Mouse (Mus musculus): ENCODE measurements around the gene Vegfa. TPM values are rescaled to one million over a fixed set of nuclear protein-coding genes. Genes with fewer than 3 reads are reported as not detected.

The Vegfa gene
- polyA plus RNA-seq, 1 experiment = 177 TPM

DNA sequence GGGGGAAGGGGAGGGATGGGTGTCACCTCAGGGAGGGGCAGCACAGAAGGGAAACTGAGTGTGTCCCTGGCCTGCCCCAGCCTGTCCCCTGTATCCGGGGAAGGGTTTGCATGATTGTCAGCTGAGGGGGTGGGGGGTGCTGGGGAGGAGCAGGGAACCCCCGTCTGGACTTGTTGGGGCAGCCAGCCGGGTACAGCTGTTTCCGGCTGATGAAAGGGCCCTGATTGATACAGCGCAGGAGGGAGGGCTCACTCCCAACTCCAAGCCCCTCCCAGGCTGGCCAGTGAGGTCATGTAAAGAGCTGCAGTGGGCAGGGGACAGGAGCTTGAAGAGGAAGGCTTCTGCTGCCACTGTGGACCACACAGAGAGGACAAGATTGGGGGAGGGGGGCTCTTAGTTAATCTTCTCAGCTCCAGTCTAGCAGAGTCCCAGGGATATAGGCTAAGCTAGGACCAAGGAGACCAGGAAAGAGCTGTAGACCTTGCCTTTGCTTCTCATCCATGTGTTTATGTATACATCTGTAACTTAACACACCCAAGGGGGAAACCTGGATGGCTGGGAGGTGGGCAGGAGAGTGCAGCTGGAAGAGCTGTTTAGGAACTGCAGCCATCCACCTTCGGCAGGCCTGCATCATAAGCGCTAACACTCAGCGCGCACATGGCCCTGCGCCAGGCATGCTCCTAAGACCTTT, 31.3 kb upstream of the Vegfa start:
- Histone ChIP-seq H3K36me3 (ENCODE audit: control insufficient read depth, insufficient read depth, low read length) (no peaks in the 10 kb centered on the region), H3K27ac (ENCODE audit: insufficient read depth, low read depth, low read length) (no peak overlapping the region), H3K4me3 (ENCODE audit: low read depth, low read length) (no peak overlapping the region), H3K4me1 (ENCODE audit: control insufficient read depth, insufficient read depth, insufficient read length, low read length) (peaks cover 11% of the 10 kb centered on the region), H3K27me3 (ENCODE audit: control insufficient read depth, insufficient read depth, low read length) (no peaks in the 10 kb centered on the region)
- TF ChIP-seq CTCF (IDR thresholded peaks at IDR 0.05; ENCODE audit: extremely low read depth, insufficient read length, insufficient replicate concordance, low read depth, low read length) = no peak
- TF ChIP-seq POLR2A (IDR thresholded peaks at IDR 0.05; ENCODE audit: low read depth, low read length) = no peak
- 31% methylated on average over 10 of the region's 10 CpGs for WGBS

- H3K27me3 ChIP-seq (ENCODE audit: control insufficient read depth, insufficient read depth, low read length) = no peaks in the 10 kb centered on the region
- H3K4me3 ChIP-seq (ENCODE audit: low read depth, low read length) = no peak overlapping the region
- TF ChIP-seq CTCF (IDR thresholded peaks at IDR 0.05; ENCODE audit: extremely low read depth, insufficient read length, insufficient replicate concordance, low read depth, low read length) (no peak), POLR2A (IDR thresholded peaks at IDR 0.05; ENCODE audit: low read depth, low read length) (no peak)
- peaks cover 11% of the 10 kb centered on the region for H3K4me1 ChIP-seq (ENCODE audit: control insufficient read depth, insufficient read depth, insufficient read length, low read length)
- no peaks in the 10 kb centered on the region for H3K36me3 ChIP-seq (ENCODE audit: control insufficient read depth, insufficient read depth, low read length)
- WGBS = 53% methylated on average over 3 of the region's 3 CpGs
- no peak overlapping the region for H3K27ac ChIP-seq (ENCODE audit: insufficient read depth, low read depth, low read length)
These were observed 28.1 kb upstream of the Vegfa start for GRCm38 (mm10) chr17:46060253-46060652.

- H3K4me1 ChIP-seq (ENCODE audit: control insufficient read depth, insufficient read depth, insufficient read length, low read length) = peaks cover 11% of the 10 kb centered on the region
- WGBS = 36% methylated on average over 15 of the region's 15 CpGs
- no peaks in the 10 kb centered on the region for H3K27me3 ChIP-seq (ENCODE audit: control insufficient read depth, insufficient read depth, low read length)
- no peaks in the 10 kb centered on the region for H3K36me3 ChIP-seq (ENCODE audit: control insufficient read depth, insufficient read depth, low read length)
- TF ChIP-seq CTCF (IDR thresholded peaks at IDR 0.05; ENCODE audit: extremely low read depth, insufficient read length, insufficient replicate concordance, low read depth, low read length) = no peak
- no peak for TF ChIP-seq POLR2A (IDR thresholded peaks at IDR 0.05; ENCODE audit: low read depth, low read length)
- no peak overlapping the region for H3K4me3 ChIP-seq (ENCODE audit: low read depth, low read length)
- no peak overlapping the region for H3K27ac ChIP-seq (ENCODE audit: insufficient read depth, low read depth, low read length)
These were observed 27.2 kb upstream of the Vegfa start for GRCm38 (mm10) chr17:46059226-46059825.

- no peak for TF ChIP-seq CTCF (IDR thresholded peaks at IDR 0.05; ENCODE audit: extremely low read depth, insufficient read length, insufficient replicate concordance, low read depth, low read length)
- no peak for TF ChIP-seq POLR2A (IDR thresholded peaks at IDR 0.05; ENCODE audit: low read depth, low read length)
- Histone ChIP-seq H3K27ac (ENCODE audit: insufficient read depth, low read depth, low read length) (no peak overlapping the region), H3K36me3 (ENCODE audit: control insufficient read depth, insufficient read depth, low read length) (no peaks in the 10 kb centered on the region), H3K27me3 (ENCODE audit: control insufficient read depth, insufficient read depth, low read length) (no peaks in the 10 kb centered on the region), H3K4me1 (ENCODE audit: control insufficient read depth, insufficient read depth, insufficient read length, low read length) (peaks cover 11% of the 10 kb centered on the region), H3K4me3 (ENCODE audit: low read depth, low read length) (no peak overlapping the region)
- 80% methylated on average over 7 of the region's 7 CpGs for WGBS
These were observed 24.1 kb upstream of the Vegfa start for GRCm38 (mm10) chr17:46056288-46056687.

DNA sequence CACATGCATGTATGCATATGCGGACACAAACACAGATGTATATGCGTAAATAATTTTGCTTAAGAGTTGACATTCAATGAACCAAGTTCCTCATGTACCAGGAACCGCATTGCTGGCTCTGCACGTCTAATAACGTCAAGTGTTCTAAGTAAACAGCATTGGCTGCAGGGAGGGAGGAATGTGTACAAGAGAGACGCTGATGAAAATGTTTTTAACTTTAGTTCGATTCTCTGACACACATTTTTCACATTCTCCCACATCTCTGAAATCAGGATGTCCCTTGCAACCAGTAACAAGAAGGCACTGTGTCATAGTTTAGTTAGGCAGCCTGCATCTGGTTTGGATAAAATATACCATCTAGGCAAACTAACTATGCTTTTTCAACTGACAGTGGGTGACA, 23.6 kb upstream of the Vegfa start:
- TF ChIP-seq CTCF (IDR thresholded peaks at IDR 0.05; ENCODE audit: extremely low read depth, insufficient read length, insufficient replicate concordance, low read depth, low read length) (no peak), POLR2A (IDR thresholded peaks at IDR 0.05; ENCODE audit: low read depth, low read length) (no peak)
- no peak overlapping the region for H3K4me3 ChIP-seq (ENCODE audit: low read depth, low read length)
- H3K27ac ChIP-seq (ENCODE audit: insufficient read depth, low read depth, low read length) = no peak overlapping the region
- peaks cover 11% of the 10 kb centered on the region for H3K4me1 ChIP-seq (ENCODE audit: control insufficient read depth, insufficient read depth, insufficient read length, low read length)
- no peaks in the 10 kb centered on the region for H3K36me3 ChIP-seq (ENCODE audit: control insufficient read depth, insufficient read depth, low read length)
- no peaks in the 10 kb centered on the region for H3K27me3 ChIP-seq (ENCODE audit: control insufficient read depth, insufficient read depth, low read length)
- WGBS = 72% methylated on average over 7 of the region's 7 CpGs

DNA sequence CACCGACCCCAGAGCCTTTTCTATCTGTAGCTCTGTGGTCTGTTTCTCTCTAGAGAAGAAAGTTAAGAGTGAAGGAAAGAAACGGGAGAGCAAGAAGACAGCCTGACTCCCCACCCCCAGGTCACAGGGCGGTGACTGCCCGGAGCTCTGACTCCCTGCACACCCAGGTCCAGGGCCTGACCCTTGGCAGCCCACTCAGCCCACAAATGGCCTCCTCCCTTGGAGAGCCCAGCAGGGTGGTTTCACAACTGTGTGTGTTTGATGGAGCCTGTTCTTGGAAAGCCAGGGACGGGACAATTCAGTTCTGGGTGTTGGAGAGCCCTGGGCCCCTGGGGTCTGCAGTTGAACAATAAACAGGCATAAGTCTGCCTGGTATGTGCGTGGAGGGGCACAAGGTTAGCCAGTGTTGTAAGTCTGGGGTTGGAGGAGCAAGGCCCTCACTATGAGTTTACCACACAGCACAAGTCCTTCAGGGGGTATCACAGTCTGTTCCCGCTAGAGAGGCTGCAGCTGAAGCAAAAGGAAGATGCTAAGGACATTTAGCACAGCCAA, 21.2 kb upstream of the Vegfa start:
- Histone ChIP-seq H3K27me3 (ENCODE audit: control insufficient read depth, insufficient read depth, low read length) (no peaks in the 10 kb centered on the region), H3K4me3 (ENCODE audit: low read depth, low read length) (no peak overlapping the region), H3K36me3 (ENCODE audit: control insufficient read depth, insufficient read depth, low read length) (no peaks in the 10 kb centered on the region), H3K27ac (ENCODE audit: insufficient read depth, low read depth, low read length) (no peak overlapping the region), H3K4me1 (ENCODE audit: control insufficient read depth, insufficient read depth, insufficient read length, low read length) (no peaks in the 10 kb centered on the region)
- 88% methylated on average over 7 of the region's 7 CpGs for WGBS
- no peak for TF ChIP-seq CTCF (IDR thresholded peaks at IDR 0.05; ENCODE audit: extremely low read depth, insufficient read length, insufficient replicate concordance, low read depth, low read length)
- TF ChIP-seq POLR2A (IDR thresholded peaks at IDR 0.05; ENCODE audit: low read depth, low read length) = no peak

DNA sequence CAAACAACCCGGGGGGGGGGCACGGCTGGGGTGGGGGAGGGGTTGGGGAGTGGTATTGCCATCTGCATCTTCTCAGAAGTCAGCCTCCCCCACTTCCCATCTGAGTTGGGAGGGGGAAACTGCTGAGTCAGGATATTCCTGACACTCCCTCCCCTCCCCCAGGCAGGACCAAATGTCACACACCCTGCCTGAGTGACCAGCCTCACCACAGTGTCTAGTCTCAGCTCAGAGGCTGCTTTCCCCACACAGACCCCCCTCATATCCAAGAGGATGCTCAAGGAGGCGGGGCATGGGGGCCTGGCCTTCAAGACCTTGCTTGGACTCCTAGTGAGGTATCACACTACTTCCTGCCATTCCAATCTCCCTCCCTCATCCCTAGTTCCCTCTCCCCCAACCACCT, 20.0 kb upstream of the Vegfa start:
- no peak overlapping the region for H3K4me3 ChIP-seq (ENCODE audit: low read depth, low read length)
- no peaks in the 10 kb centered on the region for H3K27me3 ChIP-seq (ENCODE audit: control insufficient read depth, insufficient read depth, low read length)
- no peak overlapping the region for H3K27ac ChIP-seq (ENCODE audit: insufficient read depth, low read depth, low read length)
- WGBS = 40% methylated on average over 3 of the region's 3 CpGs
- TF ChIP-seq POLR2A (IDR thresholded peaks at IDR 0.05; ENCODE audit: low read depth, low read length) = no peak
- no peaks in the 10 kb centered on the region for H3K36me3 ChIP-seq (ENCODE audit: control insufficient read depth, insufficient read depth, low read length)
- H3K4me1 ChIP-seq (ENCODE audit: control insufficient read depth, insufficient read depth, insufficient read length, low read length) = no peaks in the 10 kb centered on the region

All from small intestine, adult 2 months (tissue).